Mouse (Mus musculus) urinary bladder, adult 18-20 months (tissue): Measurements from ENCODE around the gene Sik2.
A peak's percentile ranks its signal among the peaks of the same experiment; 100 is the strongest.

Experiments
- DNase-seq, 2 experiments: peaks; one replicate each; pipeline ENCODE4 v3.0.0; 2022; ENCODE audit warnings: low spot score in 2 of 2, mixed read lengths in 2 of 2

Sik2 gene

GRCm38 (mm10) chr9:51008841-51009655, at the start of gene Sik2:
Gene Sik2 (minus strand): TSS chr9:51009073.
- peak; percentile 84 to 89 for DNase-seq

GRCm38 (mm10) chr9:51056360-51057324, 47.8 kb upstream of the Sik2 start:
- no peak for DNase-seq

DNA sequence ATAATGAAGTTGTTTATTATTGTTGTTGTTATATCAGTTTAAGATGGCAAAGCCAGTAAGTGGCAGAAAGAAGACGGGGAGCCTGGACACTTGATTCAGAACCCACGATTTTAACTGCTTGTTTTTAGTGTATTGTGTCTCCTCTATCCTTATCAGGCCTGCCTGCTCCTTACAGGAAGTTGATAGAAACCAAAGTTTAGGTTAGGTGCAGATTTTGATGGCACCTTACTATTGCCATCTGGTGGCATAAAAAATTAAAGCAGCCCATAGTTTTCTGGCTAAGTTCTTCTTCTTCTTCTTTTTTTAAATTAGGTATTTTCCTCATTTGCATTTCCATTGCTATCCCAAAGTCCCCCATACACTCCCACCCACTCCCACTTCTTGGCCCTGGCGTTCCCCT, 43.3 kb upstream of the Sik2 start:
- no peak for DNase-seq

DNA sequence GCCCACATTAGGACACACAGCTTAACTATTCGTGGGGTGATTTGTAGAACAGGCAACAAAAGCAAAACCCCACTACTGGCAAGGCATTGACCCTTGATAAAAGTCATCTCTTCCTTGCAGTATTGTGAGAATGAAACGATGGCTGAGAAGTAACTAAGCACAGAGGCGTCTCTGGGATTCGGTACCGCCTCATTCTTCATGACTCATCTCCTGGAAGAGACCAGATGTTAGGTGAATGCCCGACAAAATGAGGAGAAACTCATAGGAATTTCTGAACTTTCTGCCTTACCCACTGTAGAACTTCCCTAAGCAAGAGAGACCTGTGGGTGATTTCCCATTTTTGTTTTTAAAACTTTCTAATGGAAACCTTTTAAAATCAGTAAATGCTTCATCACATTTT, 33.3 kb upstream of the Sik2 start:
- no peak for DNase-seq

- DNase-seq, result no peak
Measured at GRCm38 (mm10) chr9:51041491-51041980, 32.7 kb upstream of the Sik2 start.

GRCm38 (mm10) chr9:51032785-51033529, 24.1 kb upstream of the Sik2 start:
- DNase-seq, result no peak

DNA sequence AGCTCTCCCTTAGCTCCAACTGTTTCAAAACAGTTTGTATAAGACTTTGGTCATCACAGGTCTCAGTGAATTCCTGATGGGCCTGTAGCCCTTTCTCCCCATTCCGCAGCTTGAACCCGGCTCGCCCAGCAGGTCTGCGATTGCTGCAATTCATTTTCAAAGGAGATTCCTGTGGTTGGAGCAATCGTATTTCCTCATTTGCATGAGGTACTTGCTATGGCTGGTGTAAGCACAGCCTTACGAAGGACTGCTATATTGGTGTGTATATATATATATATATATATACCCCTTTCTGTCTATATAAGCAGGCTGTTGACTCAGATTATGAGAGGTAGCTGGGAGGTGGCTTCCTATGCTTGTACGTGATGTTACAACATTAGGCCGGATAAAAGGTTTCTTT, 23.4 kb upstream of the Sik2 start:
- DNase-seq, result no peak

- no peak for DNase-seq
Measured at GRCm38 (mm10) chr9:51031603-51032002, 22.7 kb upstream of the Sik2 start.

DNA sequence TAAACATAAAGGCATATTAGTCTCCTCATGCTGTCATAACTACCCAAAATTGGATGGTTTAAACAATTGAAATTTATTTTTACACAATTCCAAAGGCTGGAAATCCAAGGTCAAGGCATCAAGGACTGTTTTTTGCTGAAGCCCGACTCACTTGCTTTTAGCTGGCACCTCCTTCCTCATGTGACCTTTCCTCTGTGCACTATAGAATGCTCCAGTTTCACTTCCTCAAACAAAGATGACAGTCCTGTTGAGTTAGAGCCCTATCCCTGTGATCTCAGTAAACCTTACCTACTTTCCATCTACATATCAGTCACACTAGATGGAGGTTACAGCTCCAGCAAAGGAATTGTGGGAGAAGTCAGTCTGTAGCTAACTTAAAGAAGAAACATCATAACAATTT, 21.3 kb upstream of the Sik2 start:
- no peak for DNase-seq

- DNase-seq, result no peak
Measured at GRCm38 (mm10) chr9:51026952-51027351, 18.1 kb upstream of the Sik2 start.

DNA sequence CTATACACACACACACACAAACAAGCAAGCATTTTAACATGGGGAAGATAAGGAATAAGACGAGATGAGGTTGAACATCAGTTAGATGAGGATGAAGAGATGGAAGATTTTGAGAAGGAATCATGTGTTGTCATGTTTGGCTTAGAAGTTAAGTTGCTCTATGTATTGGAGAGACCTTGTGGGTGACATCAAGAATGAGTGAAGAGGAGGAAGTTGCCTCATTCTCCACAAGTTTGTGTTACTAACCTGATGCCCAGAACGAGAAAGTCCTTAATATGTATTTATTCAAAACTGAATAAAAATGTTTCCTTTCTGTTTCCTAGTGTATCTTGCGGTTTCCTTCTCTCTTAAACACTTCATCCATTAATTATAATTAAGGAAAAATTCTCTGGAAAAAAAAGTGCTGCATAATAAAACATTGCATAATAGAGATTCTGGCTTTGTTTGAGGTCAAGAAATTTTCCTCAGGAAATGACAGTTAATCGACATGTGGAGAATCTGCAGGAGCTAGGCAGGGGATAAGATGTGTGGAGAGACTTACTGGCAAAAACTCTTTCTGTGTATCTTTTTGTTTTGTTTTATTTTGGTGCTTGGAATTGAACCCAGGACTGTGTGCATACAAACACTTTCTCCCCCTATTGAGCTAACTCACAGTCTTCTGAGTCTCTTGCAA, 12.4 kb upstream of the Sik2 start:
- no peak for DNase-seq

DNA sequence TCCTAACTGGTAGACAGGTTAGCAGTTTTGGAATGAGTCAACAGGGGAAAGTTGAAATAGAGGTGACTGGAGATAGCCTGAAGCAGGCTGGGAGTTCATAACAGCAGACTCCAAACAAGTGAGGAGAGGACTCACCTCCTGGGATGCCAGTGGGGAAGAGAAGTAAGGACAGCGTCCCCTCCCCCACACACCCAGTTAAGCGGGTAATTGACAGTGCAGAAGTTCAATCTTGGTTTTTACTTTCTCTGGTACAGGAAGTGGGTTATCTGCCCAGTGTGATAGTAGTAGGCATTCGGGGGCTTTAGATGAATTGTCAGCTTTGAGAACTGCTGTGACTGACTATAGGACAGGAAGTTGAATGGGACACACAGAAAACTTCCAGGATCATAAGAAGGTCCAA, 11.5 kb upstream of the Sik2 start:
- no peak for DNase-seq

DNA sequence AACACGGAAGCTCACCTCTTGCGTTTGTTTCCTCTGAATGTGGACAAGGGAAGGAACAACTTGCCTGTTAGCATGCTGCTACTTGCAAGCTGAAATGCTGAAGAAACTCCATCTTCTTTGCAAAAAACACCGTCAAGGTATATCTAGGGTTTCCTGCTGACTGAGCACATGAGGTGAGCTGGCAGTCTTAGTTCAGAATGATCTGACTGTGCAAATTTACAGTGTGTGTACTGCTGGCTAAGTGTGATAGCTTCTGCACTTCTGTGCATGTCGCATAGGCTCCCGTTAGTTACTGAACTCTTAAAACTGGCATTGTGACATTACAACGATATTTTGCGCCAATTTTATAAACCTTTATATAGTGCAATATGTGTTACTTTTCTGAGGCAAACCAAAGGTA, 10.8 kb upstream of the Sik2 start:
- DNase-seq, result no peak

DNA sequence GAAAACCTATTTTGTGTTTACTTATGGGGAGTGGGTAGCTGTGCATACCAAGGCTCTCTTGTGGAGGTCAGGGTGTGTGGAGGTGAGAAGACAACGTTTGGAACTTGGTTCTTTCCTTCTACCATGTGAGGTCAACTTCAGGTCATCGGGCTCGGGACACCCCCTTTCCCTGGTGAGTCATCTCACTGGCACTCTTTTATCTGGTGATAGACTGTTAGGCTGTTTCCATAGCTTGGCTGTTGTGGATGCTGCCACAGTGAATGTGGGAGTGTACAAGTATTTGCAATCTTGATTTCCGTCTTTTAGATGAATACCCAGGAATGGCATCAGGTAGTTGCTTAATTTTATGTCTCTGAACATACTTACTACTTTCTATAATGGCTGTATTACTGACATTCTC, 6.9 kb upstream of the Sik2 start:
- DNase-seq, result peak in 1 of 2 experiments; percentile 26

DNA sequence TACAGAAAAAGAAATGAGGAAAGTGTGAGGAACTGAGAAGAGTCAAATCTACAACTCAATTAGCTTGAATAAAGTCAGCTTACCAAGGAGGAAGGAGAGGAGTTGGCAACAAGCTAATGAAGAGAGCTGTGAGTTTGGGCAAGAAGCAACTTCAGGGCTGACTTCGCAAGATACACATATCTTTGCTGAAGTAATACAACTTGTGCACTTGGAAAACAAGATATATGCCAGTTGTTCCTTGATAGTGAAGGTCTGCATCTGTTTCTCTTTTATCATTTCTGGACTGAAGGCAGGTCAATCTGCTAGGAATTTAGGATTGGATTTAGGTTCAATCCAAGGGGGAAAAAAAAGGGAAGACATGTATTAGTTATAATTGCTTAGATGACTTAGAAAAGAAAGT, 4.8 kb upstream of the Sik2 start:
- no peak for DNase-seq

DNA sequence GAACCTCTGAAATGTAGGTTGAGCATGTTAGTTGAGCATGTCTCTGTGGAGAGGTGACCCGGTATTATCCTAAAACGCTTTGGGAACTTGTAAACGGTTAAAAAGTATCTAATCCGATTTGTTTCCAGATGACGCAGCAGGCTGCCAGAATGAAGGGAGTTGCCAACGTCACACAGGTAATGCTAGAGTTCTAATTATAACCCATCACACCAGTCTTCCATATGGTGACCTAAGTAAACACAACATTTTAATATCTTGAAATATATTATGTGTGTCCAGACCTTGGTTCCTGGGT, 730 bp upstream of the Sik2 start:
- no peak for DNase-seq

DNA sequence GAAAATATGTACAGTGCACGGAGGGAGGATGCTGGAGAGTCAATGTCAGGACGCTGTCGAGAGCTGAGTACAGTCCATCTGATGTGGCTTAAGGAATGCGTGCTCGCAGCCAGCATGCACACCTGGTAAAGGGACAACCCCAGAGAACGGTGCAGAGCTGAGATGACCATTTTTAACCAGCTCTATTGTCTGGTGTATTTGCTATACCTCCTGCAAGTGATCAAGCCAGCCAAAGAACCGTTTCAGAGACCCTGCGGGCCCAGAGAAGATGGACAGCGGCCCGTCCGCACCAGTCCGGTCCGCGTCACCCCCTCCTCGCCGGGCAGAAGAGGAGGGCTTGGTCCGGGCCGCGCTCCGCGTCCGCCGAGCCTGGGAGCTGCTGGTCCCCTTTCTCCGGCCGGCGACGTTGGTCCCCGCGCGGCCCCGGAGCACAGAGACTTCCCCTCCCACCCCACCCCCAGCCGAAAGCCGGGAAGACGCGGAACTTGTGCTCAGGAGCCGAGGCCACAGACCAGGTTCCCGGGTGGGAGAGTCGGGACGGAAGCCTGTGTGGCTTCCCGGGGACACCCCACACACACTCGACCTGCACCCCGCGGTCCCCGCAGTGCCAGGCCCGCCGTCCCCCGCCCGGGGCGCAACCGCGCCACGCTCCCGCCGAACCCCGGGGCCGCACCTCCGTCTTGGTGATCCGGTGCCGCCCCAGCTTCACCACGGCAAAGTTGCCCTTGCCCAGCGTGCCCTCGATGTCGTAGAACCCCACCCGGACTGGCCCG, 619 bp downstream of the Sik2 start:
- peak in 1 of 2 experiments; percentile 45 for DNase-seq

DNA sequence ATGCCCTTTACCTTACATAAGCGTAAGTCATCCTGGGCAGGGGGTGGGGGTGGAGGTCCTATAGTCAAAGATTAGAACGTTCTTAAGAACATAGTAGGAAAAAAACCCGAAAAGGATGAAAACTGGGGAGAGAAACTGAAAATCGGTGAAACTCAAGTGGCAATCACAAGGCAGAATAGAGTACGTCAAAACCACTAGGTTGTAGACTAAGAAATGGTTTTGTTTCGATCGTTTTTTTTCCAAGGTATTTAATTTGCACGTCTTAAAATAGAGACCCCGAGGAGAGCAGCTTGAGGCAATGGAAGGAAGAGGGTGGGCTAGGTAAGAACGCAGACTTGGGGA, 1.2 kb downstream of the Sik2 start:
- DNase-seq, result no peak

- DNase-seq, result peak; percentile 18 to 26
Measured at GRCm38 (mm10) chr9:51006846-51007245, 2.0 kb downstream of the Sik2 start.

- no peak for DNase-seq
Measured at GRCm38 (mm10) chr9:51004062-51004461, 4.8 kb downstream of the Sik2 start.

- no peak for DNase-seq
Measured at GRCm38 (mm10) chr9:50986677-50987076, 22.2 kb downstream of the Sik2 start.
